Mouse (Mus musculus) liver, adult 2 months (tissue): Measurements from ENCODE around the gene Rbm39. TPM values are rescaled to one million over a fixed set of nuclear protein-coding genes. Genes with fewer than 3 reads are reported as not detected.

ENCODE experiments used
- DNase-seq: peaks from one replicate; pipeline ENCODE4 v3.0.0-alpha.2; 2011; ENCODE audit warnings: low read depth, low spot score; ENCODE audit errors: extremely low read depth
- H3K27ac ChIP-seq: fragments of 200-500 bp; replicated peaks from 2 replicates; pipeline ENCODE4 v1.5.1; 2012; ENCODE audit warnings: low read depth, mild to moderate bottlenecking, control low read depth, inconsistent platforms, low read length; ENCODE audit not compliant: insufficient read depth
- H3K27me3 ChIP-seq: fragments of 200-500 bp; 2 replicates; pipeline ENCODE4 v1.6.1; 2012; ENCODE audit warnings: mild to moderate bottlenecking, moderate library complexity, low read length, inconsistent platforms; ENCODE audit not compliant: control insufficient read depth, insufficient read depth
- H3K36me3 ChIP-seq: fragments of 200-500 bp; 2 replicates; pipeline ENCODE4 v1.6.1; 2012; ENCODE audit warnings: low read length, inconsistent platforms; ENCODE audit not compliant: control insufficient read depth, insufficient read depth
- H3K4me1 ChIP-seq: fragments of 200-500 bp; 2 replicates; pipeline ENCODE4 v1.6.1; 2011; ENCODE audit warnings: low read length; ENCODE audit not compliant: control insufficient read depth, insufficient read depth
- H3K4me3 ChIP-seq: fragments of 200-500 bp; 2 replicates; pipeline ENCODE4 v1.5.1; 2011; ENCODE audit warnings: low read depth, mild to moderate bottlenecking, control low read depth, low read length, moderate library complexity; ENCODE audit not compliant: insufficient read depth
- H3K79me2 ChIP-seq: fragments of 200-500 bp; 2 replicates; pipeline ENCODE4 v1.6.1; 2012; ENCODE audit warnings: inconsistent platforms, mild to moderate bottlenecking, low read length, moderate library complexity; ENCODE audit not compliant: control insufficient read depth, insufficient read depth
- H3K9ac ChIP-seq: fragments of 200-500 bp; 2 replicates; pipeline ENCODE4 v1.6.1; 2012; ENCODE audit warnings: low read depth, mild to moderate bottlenecking, control low read depth, inconsistent platforms, low read length
- CTCF ChIP-seq: fragments of 200-500 bp; IDR thresholded peaks from 2 replicates; pipeline ENCODE4 v1.5.1; 2011; ENCODE audit warnings: low read depth, low read length, control low read depth
- POLR2A ChIP-seq: fragments of 200-500 bp; IDR thresholded peaks from 2 replicates; pipeline ENCODE4 v1.6.1; 2011; ENCODE audit warnings: low read length, control low read depth; ENCODE audit not compliant: insufficient read depth; ENCODE audit errors: extremely low read depth
- WGBS: fragments of 180-500 bp; shearing (Covaris S2); methylation state at CpG from one replicate; pipeline ENCODE4 v1.1.7; 2018; 5-methylcytosine and 5-hydroxymethylcytosine counted together
- polyA plus RNA-seq: library from polyadenylated mRNA; depleted of rRNA; stranded (reverse); fragments of >200 nt; gene quantifications from 2 replicates; pipeline ENCODE4 v1.2.3, GENCODE M21; 2012
- total RNA-seq: library from RNA; depleted of rRNA; stranded (reverse); fragments of >200 nt; gene quantifications from 2 replicates; pipeline ENCODE4 v1.2.3, GENCODE M21; 2014

The Rbm39 gene
- total and polyA plus RNA-seq, 2 experiments = 19.9 to 219 TPM

DNA sequence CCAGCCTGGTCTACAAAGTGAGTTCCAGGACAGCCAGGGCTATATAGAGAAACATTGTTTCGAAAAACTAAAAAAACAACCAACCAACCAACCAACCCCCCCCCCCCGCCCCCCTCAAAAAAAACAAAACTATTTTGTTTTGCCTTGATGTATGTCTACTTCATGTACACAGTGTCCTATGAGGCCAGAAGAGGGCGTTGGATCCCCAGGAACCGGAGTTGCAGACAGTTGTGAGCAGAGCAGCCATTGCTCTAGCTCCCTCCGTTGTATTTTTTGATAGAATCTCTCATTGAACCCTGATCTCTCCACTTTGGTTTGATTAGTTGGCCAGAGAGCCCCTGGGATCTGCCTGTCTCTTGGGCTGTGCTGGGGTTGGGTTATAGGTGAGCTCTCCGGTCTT is 23.9 kb upstream of the Rbm39 start:
- Histone ChIP-seq H3K79me2 (peaks cover 23% of the 10 kb centered on the region; the same call in 1 of the 2 replicates), H3K27ac (no peak overlapping the region), H3K27me3 (no peaks in the 10 kb centered on the region), H3K36me3 (no peaks in the 10 kb centered on the region), H3K4me1 (peaks cover 28% of the 10 kb centered on the region), H3K4me3 (no peak overlapping the region), H3K9ac (no peak overlapping the region)
- no peak for TF ChIP-seq CTCF
- TF ChIP-seq POLR2A = no peak
- DNase-seq = no peak
- 76% methylated on average over 6 of the region's 6 CpGs for WGBS

DNA sequence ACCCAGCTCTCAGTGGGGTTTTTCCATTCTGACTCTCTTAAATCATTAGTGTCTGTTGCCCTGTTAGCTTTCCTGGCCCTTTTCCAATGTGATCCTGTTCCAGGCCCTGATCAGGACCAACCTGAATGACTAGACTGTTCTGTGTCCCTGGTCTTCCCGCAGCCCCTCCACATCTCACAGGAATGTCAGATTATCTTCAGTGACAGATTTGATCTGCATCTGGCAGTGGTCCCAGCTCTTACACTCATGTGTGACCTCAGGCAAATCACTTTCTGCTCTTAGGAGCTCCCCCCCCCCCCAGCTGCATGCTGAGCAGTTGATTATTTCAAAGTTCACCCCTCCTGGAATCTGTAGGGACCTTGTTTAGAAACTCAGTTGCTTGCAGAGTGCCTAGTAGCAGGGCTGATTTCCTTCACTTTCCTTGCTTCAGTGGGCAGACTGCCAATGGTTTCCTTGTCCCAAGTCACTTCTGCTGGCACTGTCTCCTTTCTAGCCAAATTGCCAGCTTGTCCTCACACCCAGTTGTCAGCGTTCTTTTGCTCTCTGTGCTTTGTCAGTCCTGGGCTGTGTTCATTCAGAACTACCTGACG is 22.9 kb upstream of the Rbm39 start:
- WGBS = 4% methylated on average over 3 of the region's 3 CpGs
- H3K79me2 ChIP-seq = peaks cover 26% of the 10 kb centered on the region; the same call in 1 of the 2 replicates
- H3K9ac ChIP-seq = peak overlapping the region; percentile 16
- peak; percentile 83 for DNase-seq
- no peak overlapping the region for H3K4me3 ChIP-seq
- peak overlapping the region; percentile 93 for H3K27ac ChIP-seq
- peaks cover 31% of the 10 kb centered on the region for H3K4me1 ChIP-seq
- no peak for TF ChIP-seq CTCF
- TF ChIP-seq POLR2A = no peak
- no peaks in the 10 kb centered on the region for H3K36me3 ChIP-seq
- H3K27me3 ChIP-seq = no peaks in the 10 kb centered on the region

DNA sequence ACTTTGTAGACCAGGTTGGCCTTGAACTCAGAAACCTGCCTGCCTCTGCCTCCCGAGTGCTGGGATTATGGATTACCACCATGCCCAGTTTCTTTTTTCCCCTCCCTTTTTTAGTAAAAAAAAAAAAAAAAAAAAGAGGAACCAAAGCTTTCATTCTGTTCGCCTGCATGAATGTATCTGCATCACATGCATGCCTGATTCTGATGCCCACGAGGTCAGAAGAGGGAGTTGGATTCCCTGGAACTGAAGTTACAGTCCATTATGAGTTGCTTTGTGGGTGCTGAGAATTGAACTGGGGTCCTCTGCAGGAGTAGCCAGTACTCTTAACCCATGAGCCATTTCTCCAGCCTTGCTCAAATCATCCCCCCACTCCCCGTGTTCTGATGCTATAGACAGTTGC is 21.4 kb upstream of the Rbm39 start:
- no peak for DNase-seq
- H3K36me3 ChIP-seq = no peaks in the 10 kb centered on the region
- H3K27me3 ChIP-seq = no peaks in the 10 kb centered on the region
- H3K4me1 ChIP-seq = peaks cover 31% of the 10 kb centered on the region
- TF ChIP-seq POLR2A = no peak
- no peak for TF ChIP-seq CTCF
- H3K79me2 ChIP-seq = peaks cover 22% of the 10 kb centered on the region; the same call in 1 of the 2 replicates
- no peak overlapping the region for H3K27ac ChIP-seq
- no peak overlapping the region for H3K4me3 ChIP-seq
- 85% methylated on average over 4 of the region's 4 CpGs for WGBS
- no peak overlapping the region for H3K9ac ChIP-seq

DNA sequence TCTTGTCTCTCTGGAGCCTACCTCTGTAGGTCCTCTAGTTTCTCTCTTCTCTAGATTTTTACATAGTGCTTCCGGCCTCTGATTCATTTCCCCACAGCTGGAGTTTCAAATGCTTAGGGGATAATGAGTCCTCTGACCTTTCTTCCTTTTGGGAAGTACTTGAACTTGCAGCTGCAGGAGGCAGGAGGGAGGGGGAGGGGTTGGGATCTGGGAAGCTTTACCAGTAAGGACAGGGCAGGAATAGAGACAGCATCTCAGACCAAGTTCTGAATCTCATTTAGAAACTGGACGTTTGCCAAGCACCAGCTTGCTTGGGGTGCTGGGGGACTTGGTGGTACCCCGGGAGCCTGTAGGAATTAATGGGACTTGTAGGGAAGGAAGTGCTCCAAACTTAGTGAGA is 19.9 kb upstream of the Rbm39 start:
- 57% methylated on average over 3 of the region's 3 CpGs for WGBS
- H3K36me3 ChIP-seq = no peaks in the 10 kb centered on the region
- H3K9ac ChIP-seq = no peak overlapping the region
- no peak overlapping the region for H3K4me3 ChIP-seq
- no peak overlapping the region for H3K27ac ChIP-seq
- H3K27me3 ChIP-seq = no peaks in the 10 kb centered on the region
- peaks cover 32% of the 10 kb centered on the region for H3K4me1 ChIP-seq
- DNase-seq = no peak
- no peak for TF ChIP-seq POLR2A
- TF ChIP-seq CTCF = no peak
- H3K79me2 ChIP-seq = peaks cover 19% of the 10 kb centered on the region; the same call in 1 of the 2 replicates

DNA sequence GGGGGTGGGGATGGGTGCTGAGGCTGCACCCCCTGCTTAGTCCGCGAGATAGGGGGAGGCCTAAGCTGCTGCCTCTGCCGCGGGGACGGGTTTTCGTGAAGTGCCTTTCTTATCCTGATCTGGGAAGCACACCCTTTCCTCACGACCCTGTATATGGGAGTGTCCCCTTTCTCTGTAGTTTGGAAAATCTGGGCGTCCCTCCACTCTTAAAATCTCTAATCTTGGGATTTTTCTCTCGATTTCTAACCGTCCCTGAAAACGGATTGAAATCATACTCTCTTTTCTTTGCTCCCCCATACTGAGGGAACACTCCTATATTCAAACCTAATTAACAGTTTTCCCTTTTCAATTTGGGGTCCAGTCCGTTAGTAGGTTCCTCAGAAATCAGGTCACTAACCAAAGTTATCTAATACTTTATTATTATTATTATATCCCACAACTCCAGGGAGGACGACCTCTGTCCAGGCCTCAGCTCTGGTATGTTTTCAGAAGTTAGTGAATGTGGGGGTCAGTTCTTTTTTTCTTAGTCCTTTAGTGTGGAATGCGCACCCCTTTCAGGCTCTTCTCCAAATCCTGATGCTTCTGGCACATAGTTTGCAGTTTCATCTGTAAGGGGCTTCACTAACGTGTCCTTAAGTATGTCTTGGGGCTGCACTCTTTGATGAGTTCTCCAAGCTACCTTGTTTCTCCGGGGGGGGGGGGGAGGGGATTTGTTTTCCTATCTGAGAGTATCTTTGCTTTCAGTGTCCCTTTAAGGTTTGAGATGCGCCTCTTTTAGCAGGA is 17.3 kb upstream of the Rbm39 start:
- peak overlapping the region; percentile 70 for H3K9ac ChIP-seq
- peak overlapping the region; percentile 80 for H3K4me3 ChIP-seq
- TF ChIP-seq POLR2A (no peak), CTCF (no peak)
- DNase-seq = no peak
- H3K27ac ChIP-seq = peak overlapping the region; percentile 45
- no peaks in the 10 kb centered on the region for H3K27me3 ChIP-seq
- H3K36me3 ChIP-seq = no peaks in the 10 kb centered on the region
- H3K4me1 ChIP-seq = peaks cover 17% of the 10 kb centered on the region
- H3K79me2 ChIP-seq = peaks cover 14% of the 10 kb centered on the region; the same call in 1 of the 2 replicates
- 6% methylated on average over 17 of the region's 17 CpGs for WGBS
